Mouse (Mus musculus) neural tube, embryonic 14.5 days (tissue): ENCODE measurements around the gene Ube2c. TPM values are rescaled to one million over a fixed set of nuclear protein-coding genes. Genes with fewer than 3 reads are reported as not detected.

Experiments
- ATAC-seq: fragments of 200-750 bp; cut with Nextera tagmentation; 2 replicates; pipeline ENCODE4 v1.8.0; 2017; ENCODE audit warnings: low read depth, mild to moderate bottlenecking, moderate TSS enrichment, moderate library complexity
- H3K27ac ChIP-seq: fragments of 300-500 bp; sonication (generic); 2 replicates; pipeline ENCODE4 v1.5.1; 2014; ENCODE audit warnings: low read depth, mild to moderate bottlenecking, control low read depth, low read length, moderate library complexity, mixed read lengths
- H3K27me3 ChIP-seq: fragments of 300-500 bp; sonication (generic); 2 replicates; pipeline ENCODE4 v1.6.1; 2014; ENCODE audit warnings: low read length; ENCODE audit not compliant: control insufficient read depth, insufficient read depth
- H3K36me3 ChIP-seq: fragments of 300-500 bp; sonication (generic); 2 replicates; pipeline ENCODE4 v1.6.1; 2014; ENCODE audit warnings: low read length, mixed read lengths; ENCODE audit not compliant: control insufficient read depth, insufficient read depth
- H3K4me1 ChIP-seq: fragments of 300-500 bp; sonication (generic); 2 replicates; pipeline ENCODE4 v1.6.1; 2014; ENCODE audit warnings: low read length; ENCODE audit not compliant: control insufficient read depth, insufficient read depth
- H3K4me2 ChIP-seq: fragments of 300-500 bp; sonication (generic); 2 replicates; pipeline ENCODE4 v1.6.1; 2014; ENCODE audit warnings: mild to moderate bottlenecking, low read depth, low read length, control low read depth
- H3K4me3 ChIP-seq: fragments of 300-500 bp; sonication (generic); 2 replicates; pipeline ENCODE4 v1.5.1; 2014; ENCODE audit warnings: low read depth, low read length, control low read depth, mixed read lengths
- H3K9ac ChIP-seq: fragments of 300-500 bp; sonication (generic); replicated peaks from 2 replicates; pipeline ENCODE4 v1.6.1; 2014; ENCODE audit warnings: low read depth, mild to moderate bottlenecking, control low read depth, low read length, mixed read lengths
- H3K9me3 ChIP-seq: fragments of 300-500 bp; sonication (generic); 2 replicates; pipeline ENCODE4 v1.6.1; 2016; ENCODE audit warnings: low read length; ENCODE audit not compliant: control insufficient read depth
- WGBS: fragments of 180-500 bp; shearing (Covaris S2); extraction: QIAGEN DNeasy Blood & Tissue Kit; methylation state at CpG from one replicate; pipeline ENCODE4 v1.1.7; 2014; 5-methylcytosine and 5-hydroxymethylcytosine counted together
- polyA plus RNA-seq: library from polyadenylated mRNA; unstranded; fragments of >200 nt; fragmentation: Nextera tagmentation; extraction: Ambion mirVana; gene quantifications from 2 replicates; pipeline ENCODE4 v1.2.1, GENCODE M21; 2014

The Ube2c gene
- polyA plus RNA-seq, 1 experiment from 2014 or later: 30.6 TPM

DNA sequence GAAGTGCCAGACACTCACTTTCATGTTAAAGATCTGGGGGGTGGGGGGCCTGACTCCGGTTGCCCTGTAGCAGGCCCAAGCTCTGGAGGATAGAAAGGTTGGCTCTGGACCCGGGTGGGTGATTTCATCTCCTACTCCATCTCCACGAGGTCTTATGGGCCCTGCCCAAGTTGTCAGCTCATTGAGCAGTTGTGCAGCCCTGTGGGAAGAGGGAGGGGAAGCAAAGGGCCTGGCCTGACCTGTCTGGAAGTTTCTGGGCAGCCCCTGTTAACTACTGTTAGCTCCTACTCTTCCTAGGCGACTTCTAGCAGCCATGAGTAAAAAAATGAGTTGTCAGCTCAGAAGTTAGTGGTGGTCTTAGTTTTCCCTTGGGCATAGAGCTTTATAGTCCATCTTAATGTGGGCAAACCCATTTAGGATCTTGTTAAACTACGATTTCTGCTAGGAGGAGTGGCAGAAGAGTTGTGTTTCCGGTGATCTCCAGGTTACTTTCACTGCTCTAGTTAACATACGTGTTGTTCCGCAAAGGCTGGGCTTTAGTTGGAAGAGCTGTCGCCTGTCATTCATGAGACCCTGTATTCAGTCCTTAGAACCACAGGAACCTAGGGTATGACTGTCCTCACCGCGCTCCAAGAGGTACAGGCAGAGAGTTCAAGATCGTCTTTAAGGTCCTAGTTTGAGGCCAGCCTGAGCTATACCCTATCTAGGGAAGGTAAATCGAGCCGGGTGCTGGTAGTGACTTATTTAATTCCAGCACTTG, 3.7 kb downstream of the Ube2c start:
- WGBS: 79% methylated on average over 14 of the region's 14 CpGs

DNA sequence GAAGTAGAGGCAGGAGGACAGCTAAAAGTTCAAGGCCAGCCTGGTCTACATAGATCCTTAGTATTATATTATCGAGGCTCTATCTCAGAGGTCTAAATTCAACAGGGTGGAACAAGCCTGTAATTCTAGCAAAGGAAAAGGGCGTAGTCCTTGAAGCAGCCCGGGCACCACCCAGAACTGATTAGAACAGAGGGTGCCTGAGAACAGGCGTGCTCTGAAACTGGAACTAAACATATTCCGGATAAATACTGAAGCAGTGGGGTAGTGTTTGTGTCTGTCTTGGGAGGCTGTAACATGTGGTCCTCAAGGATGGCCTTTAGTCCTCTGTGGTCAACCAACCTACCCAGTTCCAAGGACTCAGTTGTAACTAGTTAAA, 4.3 kb downstream of the Ube2c start:
- H3K27ac ChIP-seq: no peak overlapping the region
- H3K36me3 ChIP-seq: no peaks in the 10 kb centered on the region
- 88% methylated on average over 5 of the region's 5 CpGs for WGBS
- no peaks in the 10 kb centered on the region for H3K27me3 ChIP-seq
- ATAC-seq: no peak
- no peak overlapping the region for H3K4me3 ChIP-seq
- peaks cover 12% of the 10 kb centered on the region for H3K4me1 ChIP-seq
- no peak overlapping the region for H3K9ac ChIP-seq
- no peaks in the 10 kb centered on the region for H3K9me3 ChIP-seq
- no peak overlapping the region for H3K4me2 ChIP-seq

More for the DNA sequence above, 3.7 kb downstream of the Ube2c start:
- Histone ChIP-seq H3K27me3 (no peaks in the 10 kb centered on the region), H3K9me3 (no peaks in the 10 kb centered on the region), H3K36me3 (no peaks in the 10 kb centered on the region), H3K27ac (no peak overlapping the region), H3K4me1 (peaks cover 12% of the 10 kb centered on the region), H3K9ac (no peak overlapping the region), H3K4me3 (no peak overlapping the region), H3K4me2 (no peak overlapping the region)
- ATAC-seq: no peak

DNA sequence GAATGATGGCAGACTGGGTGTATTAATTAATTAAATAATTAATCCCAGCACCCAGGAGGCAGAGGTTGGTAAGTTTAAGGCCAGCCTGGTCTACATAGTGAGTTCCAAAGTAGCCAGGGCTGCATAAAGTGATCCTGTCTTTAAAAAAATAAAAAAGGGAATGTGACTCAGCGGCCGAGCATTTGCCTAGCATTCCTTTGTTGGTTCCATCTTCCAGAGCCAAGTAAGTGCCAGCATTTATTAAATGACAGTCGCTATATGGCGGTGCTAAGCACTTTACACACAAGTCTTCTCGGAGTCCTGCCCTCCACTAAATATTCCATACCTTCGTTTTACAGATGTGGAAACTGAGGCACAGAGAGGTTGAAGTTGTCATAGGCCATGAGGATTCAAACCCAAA, 6.4 kb downstream of the Ube2c start:
- Histone ChIP-seq H3K27ac (no peak overlapping the region), H3K4me1 (0 out of 2 replicates have a peak, but pooled peaks cover 2% of the 10 kb centered on the region), H3K4me2 (no peak overlapping the region), H3K9ac (no peak overlapping the region), H3K36me3 (no peaks in the 10 kb centered on the region), H3K27me3 (no peaks in the 10 kb centered on the region), H3K4me3 (no peak overlapping the region), H3K9me3 (no peaks in the 10 kb centered on the region)
- WGBS: 89% methylated on average over 6 of the region's 6 CpGs
- no peak for ATAC-seq

DNA sequence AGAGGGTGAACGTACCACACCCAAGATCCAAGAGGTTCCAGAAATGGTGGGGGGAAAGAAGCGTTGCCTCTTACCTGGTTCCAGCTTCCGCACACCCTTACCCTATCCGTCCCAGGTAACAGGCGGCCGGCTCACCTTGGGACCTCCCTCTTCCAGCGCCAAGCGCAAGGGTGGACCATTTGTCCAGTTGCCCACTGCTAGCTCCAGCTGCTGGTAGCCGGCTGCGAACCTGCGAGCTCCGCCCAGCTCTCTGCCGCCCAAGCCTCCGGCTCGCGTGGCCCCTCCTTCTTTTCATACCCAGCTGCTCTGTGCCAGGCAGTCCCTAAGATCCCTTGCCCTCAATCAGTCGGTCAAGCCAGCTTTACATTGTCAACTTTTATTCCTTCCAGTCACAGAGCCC, 7.1 kb downstream of the Ube2c start:
- Histone ChIP-seq H3K4me3 (no peak overlapping the region), H3K36me3 (no peaks in the 10 kb centered on the region), H3K27me3 (no peaks in the 10 kb centered on the region), H3K9me3 (no peaks in the 10 kb centered on the region), H3K27ac (no peak overlapping the region), H3K4me2 (no peak overlapping the region), H3K4me1 (no peaks in the 10 kb centered on the region), H3K9ac (no peak overlapping the region)
- WGBS: 68% methylated on average over 17 of the region's 17 CpGs
- ATAC-seq: no peak

DNA sequence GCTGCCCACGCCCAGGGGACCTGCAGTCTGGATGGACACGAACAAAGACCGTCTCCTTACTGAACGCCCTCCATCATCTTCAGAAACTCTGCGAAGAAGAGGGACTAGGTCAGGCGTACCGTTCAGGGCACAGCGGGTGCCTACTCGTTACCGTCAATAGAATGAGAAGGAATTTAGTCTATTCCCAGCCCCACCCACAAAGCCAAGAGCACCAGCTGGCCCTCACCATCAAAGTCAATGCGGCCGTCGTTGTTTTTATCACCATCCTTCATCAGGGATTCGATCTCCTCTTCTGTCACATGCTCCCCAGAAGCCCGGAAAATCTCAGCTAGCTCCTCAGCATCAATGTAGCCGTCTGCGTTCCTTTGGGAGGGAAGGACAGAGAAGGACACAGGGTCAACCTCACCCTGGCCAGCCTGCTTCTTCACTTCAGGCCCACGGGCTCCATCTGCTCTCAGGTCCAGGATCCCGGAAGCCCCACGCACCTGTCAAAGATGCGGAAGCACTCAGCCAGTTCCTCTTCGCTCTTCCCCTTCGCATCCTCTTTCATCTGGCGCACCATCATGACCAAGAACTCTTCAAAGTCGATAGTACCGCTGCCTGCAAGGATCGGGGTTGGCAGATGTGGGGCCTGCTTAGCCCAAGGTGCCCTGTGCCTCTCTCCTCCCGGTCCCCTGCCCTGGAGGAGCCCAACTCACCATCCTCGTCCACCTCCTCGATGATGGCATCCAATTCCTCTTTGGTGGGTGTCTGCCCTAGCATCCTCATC, 7.7 kb downstream of the Ube2c start:
- 85% methylated on average over 30 of the region's 30 CpGs for WGBS
- no peaks in the 10 kb centered on the region for H3K9me3 ChIP-seq
- H3K4me2 ChIP-seq: no peak overlapping the region
- H3K27me3 ChIP-seq: no peaks in the 10 kb centered on the region
- no peaks in the 10 kb centered on the region for H3K4me1 ChIP-seq
- no peak overlapping the region for H3K27ac ChIP-seq
- H3K9ac ChIP-seq: no peak overlapping the region
- no peak overlapping the region for H3K4me3 ChIP-seq
- H3K36me3 ChIP-seq: no peaks in the 10 kb centered on the region
- ATAC-seq: no peak

DNA sequence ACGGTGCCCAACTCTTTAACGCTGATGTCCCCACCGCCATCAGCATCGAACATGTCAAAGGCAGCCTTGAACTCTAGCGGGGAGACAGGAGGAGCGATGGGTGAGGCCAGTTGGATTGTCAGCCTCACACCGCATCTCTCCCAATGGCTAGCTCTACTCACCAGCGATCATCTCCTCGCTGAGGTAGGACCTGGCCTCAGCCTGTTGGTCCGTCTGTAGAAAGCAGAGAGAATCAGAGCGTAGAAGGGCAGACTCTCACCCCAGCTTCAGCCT, 8.3 kb downstream of the Ube2c start:
- Histone ChIP-seq H3K36me3 (no peaks in the 10 kb centered on the region), H3K9me3 (no peaks in the 10 kb centered on the region), H3K4me2 (no peak overlapping the region), H3K27me3 (no peaks in the 10 kb centered on the region), H3K9ac (no peak overlapping the region), H3K27ac (no peak overlapping the region), H3K4me1 (no peaks in the 10 kb centered on the region), H3K4me3 (no peak overlapping the region)
- WGBS: 92% methylated on average over 11 of the region's 11 CpGs
- ATAC-seq: no peak

DNA sequence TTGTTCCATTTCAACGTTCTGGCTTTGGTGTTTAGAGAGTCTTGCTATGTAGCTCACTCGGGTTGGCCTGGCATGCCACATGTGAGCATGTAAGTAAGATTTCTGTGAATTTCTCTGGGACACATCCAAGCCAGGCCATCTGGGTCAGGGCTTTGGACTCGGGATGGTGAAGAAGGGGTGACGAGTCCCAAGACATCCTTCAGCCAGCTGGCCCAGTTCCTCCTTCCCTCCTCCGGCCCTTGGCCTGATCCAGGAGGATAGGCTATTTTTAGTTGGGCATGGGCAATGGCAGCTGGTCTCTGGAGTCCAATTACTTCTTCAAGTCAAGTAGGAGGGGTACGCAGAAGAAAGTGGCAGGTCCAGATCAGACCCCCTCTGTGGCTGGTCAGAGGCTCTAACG, 9.1 kb downstream of the Ube2c start:
- no peaks in the 10 kb centered on the region for H3K27me3 ChIP-seq
- no peaks in the 10 kb centered on the region for H3K4me1 ChIP-seq
- no peaks in the 10 kb centered on the region for H3K9me3 ChIP-seq
- no peak overlapping the region for H3K27ac ChIP-seq
- 87% methylated on average over 7 of the region's 7 CpGs for WGBS
- no peak overlapping the region for H3K9ac ChIP-seq
- H3K36me3 ChIP-seq: no peaks in the 10 kb centered on the region
- H3K4me3 ChIP-seq: no peak overlapping the region
- ATAC-seq: no peak
- no peak overlapping the region for H3K4me2 ChIP-seq

DNA sequence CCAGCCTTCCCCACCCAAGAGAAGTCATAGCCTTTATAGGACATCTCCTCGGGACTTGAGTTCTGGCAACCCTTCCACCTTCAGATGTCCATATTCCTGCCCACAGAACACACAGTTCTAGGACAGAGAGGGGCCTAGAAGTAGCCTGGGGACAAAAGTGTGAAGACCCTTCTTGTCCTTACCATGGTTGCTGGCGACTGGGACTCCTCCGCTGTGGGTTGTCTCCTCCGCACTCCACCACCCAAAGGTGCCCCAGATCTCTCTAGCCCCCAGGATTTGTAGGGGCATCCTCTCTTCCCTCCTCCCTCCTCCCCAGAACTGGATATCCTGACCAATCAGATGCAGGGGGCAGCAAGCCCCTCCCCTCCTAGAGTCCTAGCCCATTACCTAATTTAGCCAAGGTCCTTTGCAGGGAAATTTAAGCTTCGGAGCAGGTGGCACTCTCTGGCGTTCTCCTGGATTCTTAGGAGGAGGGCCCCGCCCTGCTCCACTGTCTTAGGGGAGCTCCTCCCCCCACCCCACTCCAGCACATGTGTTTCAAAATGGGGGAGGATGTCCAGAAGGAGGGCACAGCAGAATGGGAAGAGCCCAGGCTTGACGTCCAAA, 9.9 kb downstream of the Ube2c start, which contains the start of gene Tnnc2:
Gene Tnnc2 (minus strand): TSS at position 487 of the 606 bp plus-strand sequence.
- ATAC-seq: no peak
- Histone ChIP-seq H3K9me3 (no peaks in the 10 kb centered on the region), H3K27me3 (no peaks in the 10 kb centered on the region), H3K9ac (no peak within 1 kb of the TSS), H3K4me1 (no peaks in the 10 kb centered on the region), H3K4me3 (no peak within 1 kb of the TSS), H3K27ac (no peak within 1 kb of the TSS), H3K4me2 (no peak within 1 kb of the TSS), H3K36me3 (no peaks in the 10 kb centered on the region)
- WGBS: 76% methylated on average over 8 of the region's 8 CpGs

DNA sequence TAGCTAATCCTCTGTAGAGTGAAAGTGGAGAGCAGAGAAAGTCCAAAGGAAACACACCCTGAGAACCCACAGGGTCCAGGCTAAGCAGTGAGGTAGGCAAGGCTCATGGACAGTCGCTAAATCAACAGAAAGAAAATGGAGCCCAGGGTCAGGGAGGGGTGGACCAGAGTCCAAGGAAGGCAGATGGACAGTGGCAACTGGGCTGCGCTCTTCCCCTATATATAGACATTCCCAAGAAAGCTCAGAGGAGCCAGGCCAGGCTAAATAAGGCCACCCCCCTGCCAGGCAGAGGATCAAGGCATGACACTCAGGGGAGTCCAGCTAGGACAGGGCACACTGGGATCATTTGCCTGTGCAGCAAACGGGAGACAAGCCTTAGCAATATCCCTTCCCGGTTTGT, 12.2 kb downstream of the Ube2c start:
- WGBS: 78% methylated on average over 4 of the region's 4 CpGs
- H3K9me3 ChIP-seq: no peaks in the 10 kb centered on the region

More for the DNA sequence above, 12.2 kb downstream of the Ube2c start:
- no peak overlapping the region for H3K9ac ChIP-seq
- no peak overlapping the region for H3K27ac ChIP-seq
- ATAC-seq: no peak
- no peaks in the 10 kb centered on the region for H3K36me3 ChIP-seq
- H3K27me3 ChIP-seq: no peaks in the 10 kb centered on the region
- H3K4me2 ChIP-seq: no peak overlapping the region
- no peaks in the 10 kb centered on the region for H3K4me1 ChIP-seq
- H3K4me3 ChIP-seq: no peak overlapping the region
